Mouse (Mus musculus) B cell, adult 2 months (primary cell): ENCODE measurements around the gene Neu2.
"Not testable (repeated sequence)": the region's sequence is repeated elsewhere in the genome, so short reads cannot be mapped to it uniquely, and the experiment has no call there.

ENCODE experiments used
- DNase-seq, 2 experiments: peaks; one replicate each; pipeline ENCODE4 v3.0.0; 2022

Neu2 gene

GRCm38 (mm10) chr1:87509561-87510165, at the start of gene Neu2:
Gene Neu2 (plus strand): TSS chr1:87509889.
- DNase-seq, result peak; percentile 15 to 24

- DNase-seq, result no peak
Observed at GRCm38 (mm10) chr1:87467469-87467868, 42.2 kb upstream of the Neu2 start.

GRCm38 (mm10) chr1:87468321-87468720, 41.4 kb upstream of the Neu2 start:
- DNase-seq, result no peak

- not testable (repeated sequence) for DNase-seq
Observed at GRCm38 (mm10) chr1:87469971-87470370, 39.7 kb upstream of the Neu2 start, which contains the start of gene Snorc. Gene Snorc (plus strand): TSS chr1:87470271.

GRCm38 (mm10) chr1:87471914-87472313, 37.8 kb upstream of the Neu2 start:
- DNase-seq, result no peak

- no peak for DNase-seq
Observed at GRCm38 (mm10) chr1:87472576-87472975, 37.1 kb upstream of the Neu2 start.

- no peak for DNase-seq
Observed at GRCm38 (mm10) chr1:87475076-87475895, 34.4 kb upstream of the Neu2 start.

- DNase-seq, result no peak
Observed at GRCm38 (mm10) chr1:87482546-87482945, 27.1 kb upstream of the Neu2 start.

GRCm38 (mm10) chr1:87486386-87486785, 23.3 kb upstream of the Neu2 start:
- DNase-seq, result no peak

- no peak for DNase-seq
Observed at GRCm38 (mm10) chr1:87492285-87492684, 17.4 kb upstream of the Neu2 start.

- DNase-seq, result no peak
Observed at GRCm38 (mm10) chr1:87493542-87493941, 16.1 kb upstream of the Neu2 start.

GRCm38 (mm10) chr1:87505524-87505923, 4.2 kb upstream of the Neu2 start:
- no peak for DNase-seq

GRCm38 (mm10) chr1:87507857-87508256, 1.8 kb upstream of the Neu2 start:
- DNase-seq, result no peak

GRCm38 (mm10) chr1:87508591-87509560, 813 bp upstream of the Neu2 start:
- DNase-seq, result no peak

- DNase-seq, result peak; percentile 23 to 38
Observed at GRCm38 (mm10) chr1:87510166-87510691, 540 bp downstream of the Neu2 start.

- DNase-seq, result no peak
Observed at GRCm38 (mm10) chr1:87510845-87511244, 1.2 kb downstream of the Neu2 start.

GRCm38 (mm10) chr1:87520467-87520866, 10.8 kb downstream of the Neu2 start:
- no peak for DNase-seq

GRCm38 (mm10) chr1:87521523-87521922, 11.8 kb downstream of the Neu2 start:
- DNase-seq, result no peak

- no peak for DNase-seq
Observed at GRCm38 (mm10) chr1:87525041-87525440, 15.4 kb downstream of the Neu2 start.

GRCm38 (mm10) chr1:87527191-87527590, 17.5 kb downstream of the Neu2 start:
- no peak for DNase-seq

- DNase-seq, result no peak
Observed at GRCm38 (mm10) chr1:87532346-87532745, 22.7 kb downstream of the Neu2 start.

- no peak for DNase-seq
Observed at GRCm38 (mm10) chr1:87534118-87534517, 24.4 kb downstream of the Neu2 start.

- no peak for DNase-seq
Observed at GRCm38 (mm10) chr1:87537008-87537407, 27.3 kb downstream of the Neu2 start.
